Mouse (Mus musculus) right cerebral cortex, adult 2 months (tissue): ENCODE data around the gene Lrrc4c.

Experiments used
- DNase-seq, 2 experiments: peaks; one replicate each; pipeline ENCODE4 v3.0.0; 2021 to 2022; ENCODE audit warnings: low spot score in 2 of 2

The Lrrc4c gene

GRCm38 (mm10) chr2:96850839-96851396 is 532.9 kb downstream of the Lrrc4c start:
- no peak for DNase-seq

- DNase-seq: no peak
Measured at GRCm38 (mm10) chr2:96853797-96854196, 535.8 kb downstream of the Lrrc4c start.

- DNase-seq: no peak
Measured at GRCm38 (mm10) chr2:96876062-96876461, 558.1 kb downstream of the Lrrc4c start.

GRCm38 (mm10) chr2:96949531-96949930 is 631.6 kb downstream of the Lrrc4c start:
- DNase-seq: no peak

- no peak for DNase-seq
Measured at GRCm38 (mm10) chr2:96999521-96999920, 681.6 kb downstream of the Lrrc4c start.

GRCm38 (mm10) chr2:97018319-97018718 is 700.4 kb downstream of the Lrrc4c start:
- no peak for DNase-seq

GRCm38 (mm10) chr2:97026991-97027390 is 709.0 kb downstream of the Lrrc4c start:
- no peak for DNase-seq

GRCm38 (mm10) chr2:97027585-97027984 is 709.6 kb downstream of the Lrrc4c start:
- no peak for DNase-seq

- no peak for DNase-seq
Measured at GRCm38 (mm10) chr2:97036401-97036800, 718.4 kb downstream of the Lrrc4c start.

GRCm38 (mm10) chr2:97037024-97037814 is 719.2 kb downstream of the Lrrc4c start:
- no peak for DNase-seq

GRCm38 (mm10) chr2:97044016-97044415 is 726.0 kb downstream of the Lrrc4c start:
- no peak for DNase-seq

GRCm38 (mm10) chr2:97045628-97046027 is 727.7 kb downstream of the Lrrc4c start:
- DNase-seq: peak in 1 of 2 experiments; percentile 6

GRCm38 (mm10) chr2:97080156-97080555 is 762.2 kb downstream of the Lrrc4c start:
- DNase-seq: no peak

- no peak for DNase-seq
Measured at GRCm38 (mm10) chr2:97097965-97098364, 780.0 kb downstream of the Lrrc4c start.

GRCm38 (mm10) chr2:97103398-97104162 is 785.6 kb downstream of the Lrrc4c start:
- DNase-seq: no peak

GRCm38 (mm10) chr2:97124246-97124645 is 806.3 kb downstream of the Lrrc4c start:
- DNase-seq: no peak

GRCm38 (mm10) chr2:97138454-97138853 is 820.5 kb downstream of the Lrrc4c start:
- DNase-seq: no peak

- DNase-seq: no peak
Measured at GRCm38 (mm10) chr2:97151626-97152194, 833.7 kb downstream of the Lrrc4c start.

GRCm38 (mm10) chr2:97165745-97166144 is 847.8 kb downstream of the Lrrc4c start:
- DNase-seq: no peak

- no peak for DNase-seq
Measured at GRCm38 (mm10) chr2:97178399-97178798, 860.4 kb downstream of the Lrrc4c start.

- DNase-seq: no peak
Measured at GRCm38 (mm10) chr2:97196968-97197606, 879.1 kb downstream of the Lrrc4c start.

GRCm38 (mm10) chr2:97232966-97233365 is 915.0 kb downstream of the Lrrc4c start:
- DNase-seq: peak; percentile 7 to 14
